Mouse (Mus musculus) spleen, adult 2 months (tissue): Measurements from ENCODE around the gene Ercc8. TPM values are rescaled to one million over a fixed set of nuclear protein-coding genes. Genes with fewer than 3 reads are reported as not detected.

Experiments
- DNase-seq, 2 experiments: peaks; one replicate each; pipeline versions ENCODE4 v3.0.0 to v3.0.0-alpha.2; 2012 to 2021; ENCODE audit warnings: low spot score in 2 of 2, low read depth in 1 of 2
- H3K27ac ChIP-seq: fragments of 200-500 bp; 2 replicates; pipeline ENCODE4 v1.5.1; 2012; ENCODE audit warnings: low read length, inconsistent platforms; ENCODE audit not compliant: insufficient read depth
- H3K27me3 ChIP-seq: fragments of 200-500 bp; 2 replicates; pipeline ENCODE4 v1.6.1; 2012; ENCODE audit warnings: mild to moderate bottlenecking, moderate library complexity, low read length, inconsistent platforms; ENCODE audit not compliant: control insufficient read depth, insufficient read depth
- H3K36me3 ChIP-seq: fragments of 200-500 bp; 2 replicates; pipeline ENCODE4 v1.6.1; 2012; ENCODE audit warnings: mild to moderate bottlenecking, low read length, inconsistent platforms; ENCODE audit not compliant: control insufficient read depth, insufficient read depth
- H3K4me1 ChIP-seq: fragments of 200-500 bp; 2 replicates; pipeline ENCODE4 v1.6.1; 2011; ENCODE audit warnings: inconsistent platforms; ENCODE audit not compliant: control insufficient read depth, insufficient read depth, insufficient read length
- H3K4me3 ChIP-seq: fragments of 200-500 bp; 2 replicates; pipeline ENCODE4 v1.5.1; 2011; ENCODE audit warnings: mild to moderate bottlenecking, inconsistent platforms; ENCODE audit not compliant: insufficient read depth, insufficient read length; ENCODE audit errors: extremely low read depth
- CTCF ChIP-seq: fragments of 200-500 bp; IDR thresholded peaks from 2 replicates; pipeline ENCODE4 v1.5.1; 2011; ENCODE audit warnings: mild to moderate bottlenecking, inconsistent platforms; ENCODE audit not compliant: insufficient read depth, insufficient read length, insufficient replicate concordance; ENCODE audit errors: extremely low read depth
- POLR2A ChIP-seq: fragments of 200-500 bp; IDR thresholded peaks from 2 replicates; pipeline ENCODE4 v1.6.1; 2011; ENCODE audit warnings: low read depth, low read length, inconsistent platforms
- WGBS: fragments of 180-500 bp; shearing (Covaris S2); methylation state at CpG from one replicate; pipeline ENCODE4 v1.1.7; 2018; 5-methylcytosine and 5-hydroxymethylcytosine counted together
- polyA plus RNA-seq: library from polyadenylated mRNA; depleted of rRNA; stranded (reverse); fragments of >200 nt; gene quantifications from 2 replicates; pipeline ENCODE4 v1.2.3, GENCODE M21; 2012; rRNA removed

Ercc8 gene
- polyA plus RNA-seq = 5.2 and 5.7 TPM in 2 replicates

DNA sequence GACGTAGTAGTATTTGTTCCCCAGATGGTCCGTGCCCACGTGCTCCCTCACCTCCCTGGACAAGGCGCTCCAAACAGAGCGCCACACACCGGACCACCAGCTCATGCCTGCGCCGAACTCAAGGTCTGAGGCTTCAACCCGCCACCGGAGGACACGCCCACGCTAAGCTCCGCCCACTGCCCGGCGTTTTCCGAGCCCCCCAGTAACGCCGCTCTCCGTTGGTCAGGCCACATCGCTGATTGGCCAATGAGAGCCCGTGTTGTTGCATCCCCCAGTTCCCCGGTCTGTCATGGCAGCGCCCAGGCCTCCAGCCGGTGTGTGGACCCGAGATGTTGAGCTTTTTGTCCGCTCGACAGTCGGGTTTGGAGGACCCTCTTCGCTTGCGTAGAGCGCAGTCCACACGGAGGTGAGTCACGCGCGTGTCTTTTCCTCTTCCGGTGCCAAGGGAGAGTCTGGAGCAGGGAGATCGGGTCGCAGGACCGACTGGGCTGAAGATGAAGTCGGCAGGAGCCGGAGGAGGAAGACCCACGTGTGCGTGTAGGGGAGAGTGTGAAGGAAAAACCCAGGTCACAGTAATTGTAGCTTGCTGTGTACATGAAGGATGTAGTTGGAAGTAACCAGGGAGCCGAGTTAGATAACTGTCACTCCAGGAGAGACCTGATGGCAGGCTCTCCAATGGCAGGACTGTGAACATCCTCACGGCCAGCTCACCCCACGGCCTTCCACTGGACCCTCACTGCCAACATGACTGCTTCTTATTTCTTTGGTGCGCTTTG is at the start of gene Ercc8, which contains the start of gene Ndufaf2:
Gene Ercc8 (plus strand): TSS at position 267 of the 776 bp plus-strand sequence.
Gene Ndufaf2 (minus strand): TSS at position 159 of the 776 bp plus-strand sequence.
- under 1% methylated on average over 47 of the region's 47 CpGs for WGBS
- H3K36me3 ChIP-seq = no peaks in the 10 kb centered on the region; the same call in 1 of the 2 replicates
- no peak within 1 kb of the TSS for H3K27ac ChIP-seq
- peak; percentile 88 to 92 for DNase-seq
- H3K4me1 ChIP-seq = no peaks in the 10 kb centered on the region; the same call in 1 of the 2 replicates
- TF ChIP-seq CTCF (no peak), POLR2A (no peak)
- peak within 1 kb of the TSS; percentile 84 for H3K4me3 ChIP-seq
- H3K27me3 ChIP-seq = no peaks in the 10 kb centered on the region

DNA sequence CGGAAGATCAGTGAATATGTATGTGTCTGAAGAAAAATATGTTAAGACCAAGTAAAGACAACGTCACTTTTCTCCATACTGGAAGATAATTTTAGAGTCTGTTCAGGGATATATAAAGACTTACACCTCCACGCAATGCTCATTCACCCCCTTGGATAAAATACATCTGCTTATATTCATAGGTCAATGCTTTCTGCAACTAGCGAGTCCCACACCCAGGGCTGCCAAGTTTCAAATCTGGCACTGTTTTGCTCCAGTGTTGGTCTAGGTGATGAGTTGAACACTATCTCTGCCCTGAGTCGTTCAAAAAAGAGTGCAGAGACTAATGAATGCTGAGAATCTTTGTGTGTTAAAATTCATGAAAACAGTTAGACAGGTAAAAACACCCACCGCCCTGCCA is 47.6 kb upstream of the Ercc8 start:
- Histone ChIP-seq H3K36me3 (no peaks in the 10 kb centered on the region), H3K4me1 (no peaks in the 10 kb centered on the region), H3K4me3 (no peak overlapping the region), H3K27me3 (no peaks in the 10 kb centered on the region), H3K27ac (no peak overlapping the region)
- 90% methylated on average over 6 of the region's 6 CpGs for WGBS
- TF ChIP-seq POLR2A (no peak), CTCF (no peak)
- no peak for DNase-seq

- TF ChIP-seq CTCF = no peak
- TF ChIP-seq POLR2A = no peak
Measured at GRCm38 (mm10) chr13:108113536-108113935, 45.0 kb upstream of the Ercc8 start.

GRCm38 (mm10) chr13:108114257-108114656 is 44.3 kb upstream of the Ercc8 start:
- no peak overlapping the region for H3K4me3 ChIP-seq

More at GRCm38 (mm10) chr13:108113536-108113935, 45.0 kb upstream of the Ercc8 start:
- no peak for DNase-seq
- Histone ChIP-seq H3K27me3 (no peaks in the 10 kb centered on the region), H3K4me3 (no peak overlapping the region), H3K36me3 (no peaks in the 10 kb centered on the region), H3K27ac (no peak overlapping the region), H3K4me1 (no peaks in the 10 kb centered on the region)
- 98% methylated on average over 5 of the region's 5 CpGs for WGBS

DNA sequence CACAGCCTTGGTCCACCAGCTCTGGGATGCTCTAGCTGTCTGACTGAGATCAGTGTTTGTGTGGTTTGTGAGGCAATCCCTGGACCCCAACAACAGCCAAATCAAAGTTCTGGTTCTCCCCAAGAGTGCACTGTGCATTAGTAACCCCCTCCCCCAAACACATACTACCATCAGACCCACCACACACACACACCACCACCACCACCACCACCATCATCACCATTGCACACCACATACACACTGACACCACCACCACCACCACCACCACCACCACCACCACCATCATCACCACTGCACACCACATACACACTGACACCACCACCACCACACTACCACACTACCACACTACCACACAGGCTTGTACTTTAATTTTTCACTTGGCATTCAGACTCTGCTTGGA is 40.9 kb upstream of the Ercc8 start:
- TF ChIP-seq POLR2A (no peak), CTCF (no peak)
- no peaks in the 10 kb centered on the region for H3K4me1 ChIP-seq
- no peak overlapping the region for H3K4me3 ChIP-seq
- H3K27ac ChIP-seq = no peak overlapping the region
- no peak for DNase-seq
- H3K36me3 ChIP-seq = no peaks in the 10 kb centered on the region
- no peaks in the 10 kb centered on the region for H3K27me3 ChIP-seq

More at GRCm38 (mm10) chr13:108114257-108114656, 44.3 kb upstream of the Ercc8 start:
- TF ChIP-seq POLR2A = no peak
- no peak for TF ChIP-seq CTCF
- no peaks in the 10 kb centered on the region for H3K36me3 ChIP-seq
- DNase-seq = no peak
- H3K27ac ChIP-seq = no peak overlapping the region
- H3K4me1 ChIP-seq = no peaks in the 10 kb centered on the region
- WGBS = 67% methylated on average over 3 of the region's 3 CpGs
- H3K27me3 ChIP-seq = no peaks in the 10 kb centered on the region

- no peaks in the 10 kb centered on the region for H3K4me1 ChIP-seq
- no peaks in the 10 kb centered on the region for H3K27me3 ChIP-seq
- H3K27ac ChIP-seq = no peak overlapping the region
- DNase-seq = no peak
- H3K4me3 ChIP-seq = no peak overlapping the region
- 79% methylated on average over 1 of the region's 1 CpGs for WGBS
- H3K36me3 ChIP-seq = no peaks in the 10 kb centered on the region
- no peak for TF ChIP-seq POLR2A
- no peak for TF ChIP-seq CTCF
Measured at GRCm38 (mm10) chr13:108118188-108118587, 40.3 kb upstream of the Ercc8 start.
